Mouse (Mus musculus): ENCODE results near the gene Bbs5. TPM values are rescaled to one million over a fixed set of nuclear protein-coding genes. Genes with fewer than 3 reads are reported as not detected.

Gene Bbs5
- total RNA-seq, 2 experiments from 2014 or later = 2.8 to 4.2 TPM

Other genes with a start within 250 kb of the Bbs5 start
- not detected for gene Lrp2, start 61.1 kb upstream of the Bbs5 start, total RNA-seq (2021)
- gene Klhl41, start 22.9 kb downstream of the Bbs5 start, total RNA-seq (2021) = 100 to 1,000 TPM; 474 to 551 TPM
- 10 to 100 TPM; 11.8 to 14.7 TPM for gene Fastkd1, start 66.3 kb downstream of the Bbs5 start, total RNA-seq (2021)
- 10 to 100 TPM; 26.7 to 31.9 TPM for gene Ppig, start 75.4 kb downstream of the Bbs5 start, total RNA-seq (2021)
- under 1 TPM; 0.29 to 0.40 TPM for gene Ccdc173, start 142.4 kb downstream of the Bbs5 start, total RNA-seq (2021)
- gene Phospho2, start 142.5 kb downstream of the Bbs5 start, total RNA-seq (2021) = 10 to 100 TPM in 1 of 2 experiments, 1 to 10 TPM in 1; 9.2 to 10.5 TPM
- 10 to 100 TPM; 16.4 to 18.4 TPM for gene Klhl23, start 174.8 kb downstream of the Bbs5 start, total RNA-seq (2021)
- gene Ssb, start 214.4 kb downstream of the Bbs5 start, total RNA-seq (2021) = 10 to 100 TPM; 67.5 to 78.6 TPM
- 10 to 100 TPM; 18.0 to 19.2 TPM for gene Mettl5, start 238.4 kb downstream of the Bbs5 start, total RNA-seq (2021)